Mouse (Mus musculus) testis, adult 2 months (tissue): ENCODE data around the gene Galntl6.

Experiments
- CTCF ChIP-seq: fragments of 200-500 bp; IDR thresholded peaks from 2 replicates; pipeline ENCODE4 v1.5.1; 2012; ENCODE audit warnings: low read depth, mild to moderate bottlenecking, inconsistent platforms, low read length, moderate library complexity; ENCODE audit not compliant: control insufficient read depth, insufficient read depth, insufficient replicate concordance
- POLR2A ChIP-seq: fragments of 200-500 bp; IDR thresholded peaks from 2 replicates; pipeline ENCODE4 v1.6.1; 2012; ENCODE audit warnings: low read depth, mild to moderate bottlenecking, inconsistent platforms, low read length, moderate library complexity; ENCODE audit not compliant: control insufficient read depth

DNA sequence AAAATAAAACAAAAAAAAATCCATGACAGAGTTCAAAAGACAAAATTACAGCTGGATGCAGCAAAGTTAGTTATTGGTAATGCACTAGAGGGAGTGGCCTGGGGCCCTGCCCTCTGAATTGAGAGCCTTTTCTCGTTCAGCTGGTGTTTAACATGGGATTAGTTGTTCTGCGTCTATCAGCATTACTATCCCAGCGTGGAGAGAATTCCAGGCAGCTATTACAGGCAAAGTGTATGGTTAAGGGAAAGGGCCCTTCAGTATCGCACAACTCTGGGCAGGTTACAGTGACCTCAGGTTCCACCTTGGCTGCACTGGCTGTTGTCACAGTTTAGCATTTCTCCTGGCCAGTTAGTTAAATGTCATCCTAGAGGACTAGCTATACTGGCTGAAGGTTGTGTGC is 1107.3 kb downstream of the Galntl6 start:
- TF ChIP-seq CTCF: no peak
- no peak for TF ChIP-seq POLR2A
